Mouse (Mus musculus) lung, embryonic 15.5 days (tissue): ENCODE results near the gene Srsx. TPM values are rescaled to one million over a fixed set of nuclear protein-coding genes. Genes with fewer than 3 reads are reported as not detected.
"Not testable (repeated sequence)": the region's sequence is repeated elsewhere in the genome, so short reads cannot be mapped to it uniquely, and the experiment has no call there.

Experiments
- ATAC-seq: fragments of 200-750 bp; cut with Nextera tagmentation; 2 replicates; pipeline ENCODE4 v1.8.0; 2017; ENCODE audit warnings: moderate number of reproducible peaks, borderline replicate concordance; ENCODE audit not compliant: low FRiP score, low TSS enrichment; ENCODE audit errors: extremely low read depth
- H3K27ac ChIP-seq: fragments of 300-500 bp; sonication (generic); 2 replicates; pipeline ENCODE4 v1.5.1; 2015; ENCODE audit warnings: moderate library complexity, mild to moderate bottlenecking, inconsistent platforms
- H3K27me3 ChIP-seq: fragments of 300-500 bp; sonication (generic); 2 replicates; pipeline ENCODE4 v1.6.1; 2015; ENCODE audit warnings: inconsistent platforms
- H3K36me3 ChIP-seq: fragments of 300-500 bp; sonication (generic); 2 replicates; pipeline ENCODE4 v1.6.1; 2015; ENCODE audit warnings: inconsistent platforms
- H3K4me1 ChIP-seq: fragments of 300-500 bp; sonication (generic); 2 replicates; pipeline ENCODE4 v1.6.1; 2015; ENCODE audit warnings: inconsistent platforms
- H3K4me2 ChIP-seq: fragments of 300-500 bp; sonication (generic); 2 replicates; pipeline ENCODE4 v1.6.1; 2015; ENCODE audit warnings: inconsistent platforms, mild to moderate bottlenecking, moderate library complexity
- H3K4me3 ChIP-seq: fragments of 300-500 bp; sonication (generic); 2 replicates; pipeline ENCODE4 v1.5.1; 2015; ENCODE audit warnings: mild to moderate bottlenecking, inconsistent platforms
- H3K9ac ChIP-seq: fragments of 300-500 bp; sonication (generic); 2 replicates; pipeline ENCODE4 v1.6.1; 2015; ENCODE audit warnings: inconsistent platforms
- H3K9me3 ChIP-seq: fragments of 300-500 bp; sonication (generic); 2 replicates; pipeline ENCODE4 v1.6.1; 2016; ENCODE audit warnings: inconsistent platforms
- WGBS: fragments of 180-500 bp; shearing (Covaris S2); methylation state at CpG from one replicate; pipeline ENCODE4 v1.1.7; 2015; 5-methylcytosine and 5-hydroxymethylcytosine counted together
- polyA plus RNA-seq: library from polyadenylated mRNA; unstranded; fragments of >200 nt; fragmentation: Nextera tagmentation; extraction: Ambion mirVana; gene quantifications from 2 replicates; pipeline ENCODE4 v1.2.1, GENCODE M21; 2015

Srsx gene
- polyA plus RNA-seq = not detected in 2 replicates

DNA sequence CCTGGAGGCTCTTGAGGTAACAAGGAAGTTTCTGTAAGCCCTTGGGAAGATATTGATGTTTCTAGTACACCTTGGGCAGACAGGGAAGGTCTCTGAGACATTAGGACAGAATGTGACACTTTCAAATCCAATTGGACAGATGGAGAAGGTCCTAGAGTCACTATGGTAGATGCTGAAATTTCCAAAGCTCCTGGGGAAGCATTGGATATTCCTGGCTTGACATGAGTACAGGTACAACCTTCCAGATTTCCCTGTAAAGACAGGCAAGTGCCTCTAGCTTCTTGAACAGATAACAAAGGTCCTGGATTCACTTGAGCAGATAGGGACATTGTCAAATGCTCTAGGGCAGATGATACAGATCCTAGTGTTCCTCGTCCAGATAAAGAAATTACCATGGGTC is at the start of gene Srsx:
TSS of gene Srsx (minus strand) at position 101 of the 400 bp plus-strand sequence.
- not testable (repeated sequence) for H3K9me3 ChIP-seq, H3K27me3 ChIP-seq, H3K4me3 ChIP-seq, H3K36me3 ChIP-seq, H3K4me1 ChIP-seq, H3K9ac ChIP-seq, H3K27ac ChIP-seq, H3K4me2 ChIP-seq, ATAC-seq
- 40% methylated on average over 1 of the region's 1 CpGs for WGBS

DNA sequence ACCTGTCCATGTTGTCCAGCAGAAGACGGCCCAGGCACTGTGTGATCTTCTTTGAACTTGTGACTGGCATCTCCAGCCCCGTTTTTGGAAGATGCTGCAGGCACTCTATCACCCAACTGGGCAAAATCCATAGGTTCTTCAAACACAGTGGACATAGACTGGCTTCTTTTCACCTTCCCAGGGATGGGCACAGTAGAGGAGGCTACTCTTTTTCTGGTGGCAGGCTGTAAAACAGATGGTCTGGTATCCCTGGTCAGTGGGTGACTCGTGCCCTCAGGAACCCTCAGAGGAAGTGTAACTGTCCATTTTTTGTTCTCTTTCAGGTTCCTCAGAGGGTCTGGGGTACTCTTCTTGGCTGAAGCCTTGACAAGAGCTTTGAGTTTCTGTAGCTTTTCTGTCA is 24.5 kb upstream of the Srsx start, which contains the start of gene Gm17577:
TSS of gene Gm17577 (minus strand) at position 101 of the 400 bp plus-strand sequence.
- not testable (repeated sequence) for H3K4me2 ChIP-seq, H3K27ac ChIP-seq, H3K9me3 ChIP-seq, H3K9ac ChIP-seq, H3K4me1 ChIP-seq, H3K27me3 ChIP-seq, H3K36me3 ChIP-seq, ATAC-seq, H3K4me3 ChIP-seq
- no CpG with 5 or more reads among the region's 3 CpGs for WGBS

Other genes with a start within 250 kb of the Srsx start
- gene Gm17521, start 192.8 kb downstream of the Srsx start, polyA plus RNA-seq = not detected in 2 replicates
- gene Cldn34c1, start 119.0 kb downstream of the Srsx start, polyA plus RNA-seq = 11.6 and 14.1 TPM in 2 replicates
- not detected in 2 replicates for gene Gm17577, start 24.4 kb upstream of the Srsx start, polyA plus RNA-seq